Mouse (Mus musculus) CH12.LX (cell line): ENCODE measurements around the gene Eif4h. TPM values are rescaled to one million over a fixed set of nuclear protein-coding genes. Genes with fewer than 3 reads are reported as not detected.

ENCODE experiments used
- DNase-seq: peaks from one replicate; pipeline ENCODE4 v3.0.0-alpha.2; 2013; ENCODE audit errors: extremely low read depth
- H3K27ac ChIP-seq: 2 replicates; pipeline ENCODE4 v1.5.1; 2012; ENCODE audit warnings: low read depth, mild to moderate bottlenecking, control low read depth, moderate library complexity; ENCODE audit not compliant: insufficient read depth
- H3K27me3 ChIP-seq: replicated peaks from 2 replicates; pipeline ENCODE3; 2012; ENCODE audit warnings: inconsistent platforms
- H3K36me3 ChIP-seq, 2 experiments: replicated peaks in 1 of 2; 2 replicates each; pipeline versions ENCODE3 to v1.6.1; 2012; ENCODE audit warnings: inconsistent platforms in 1 of 2, low read length in 1 of 2, mild to moderate bottlenecking in 1 of 2, mixed read lengths in 1 of 2, moderate library complexity in 1 of 2; ENCODE audit not compliant: control insufficient read depth in 1 of 2, insufficient read depth in 1 of 2
- H3K4me1 ChIP-seq, 2 experiments: 2 replicates each; pipeline ENCODE4 v1.6.1; 2012; ENCODE audit warnings: inconsistent platforms in 1 of 2, moderate library complexity in 1 of 2; ENCODE audit not compliant: insufficient read depth in 2 of 2, control insufficient read depth in 1 of 2
- H3K4me2 ChIP-seq: 2 replicates; pipeline ENCODE4 v1.6.1; 2012; ENCODE audit warnings: low read depth, mild to moderate bottlenecking, control low read depth; ENCODE audit not compliant: poor library complexity, insufficient read depth, severe bottlenecking
- H3K4me3 ChIP-seq, 3 experiments: fragments of 150-350 bp in 1 of 3; sonication (generic) in 1 of 3; replicated peaks in 1 of 3; 2 replicates each; pipeline versions ENCODE3 to v1.5.1; 2011 to 2012; ENCODE audit warnings: low read depth in 2 of 3, low read length in 2 of 3, mild to moderate bottlenecking in 2 of 3, moderate library complexity in 2 of 3, control low read depth in 1 of 3, improper control_type of control experiment in 1 of 3, inconsistent platforms in 1 of 3, mixed read lengths in 1 of 3; ENCODE audit not compliant: poor library complexity in 1 of 3
- H3K79me2 ChIP-seq: replicated peaks from 2 replicates; pipeline ENCODE4 v1.6.1; 2012; ENCODE audit warnings: mild to moderate bottlenecking, moderate library complexity; ENCODE audit not compliant: control insufficient read depth, poor library complexity, insufficient read depth, severe bottlenecking; ENCODE audit errors: extremely low read depth
- H3K9ac ChIP-seq: 2 replicates; pipeline ENCODE4 v1.6.1; 2012; ENCODE audit warnings: low read depth, mild to moderate bottlenecking, control low read depth, moderate library complexity; ENCODE audit not compliant: insufficient read depth
- H3K9me3 ChIP-seq: replicated peaks from 2 replicates; pipeline ENCODE3; 2012; ENCODE audit warnings: low read length, inconsistent platforms, mixed read lengths
- BHLHE40 ChIP-seq: IDR thresholded peaks from 2 replicates; pipeline ENCODE4 v1.6.1; 2011; ENCODE audit warnings: mild to moderate bottlenecking, low read depth, low read length, improper control_type of control experiment
- CHD1 ChIP-seq: IDR thresholded peaks from 2 replicates; pipeline ENCODE4 v1.6.1; 2012; ENCODE audit warnings: low read depth, low read length, improper control_type of control experiment, inconsistent platforms
- E2F4 ChIP-seq: IDR thresholded peaks from 2 replicates; pipeline ENCODE4 v1.6.1; 2011; ENCODE audit warnings: low read depth, low read length, improper control_type of control experiment; ENCODE audit not compliant: insufficient replicate concordance
- ELF1 ChIP-seq: IDR thresholded peaks from 2 replicates; pipeline ENCODE4 v1.6.1; 2014; ENCODE audit warnings: low read depth, mild to moderate bottlenecking, inconsistent platforms, low read length, improper control_type of control experiment
- ETS1 ChIP-seq: conservative IDR thresholded peaks from 2 replicates; pipeline ENCODE4 v1.6.1; 2012; ENCODE audit warnings: low read depth, mild to moderate bottlenecking, inconsistent platforms, low read length, improper control_type of control experiment, moderate library complexity
- HCFC1 ChIP-seq: IDR thresholded peaks from 2 replicates; pipeline ENCODE4 v1.6.1; 2012; ENCODE audit warnings: low read depth, mild to moderate bottlenecking, inconsistent platforms, low read length, improper control_type of control experiment
- IRF4 ChIP-seq: IDR thresholded peaks from 2 replicates; pipeline ENCODE4 v1.6.1; 2014; ENCODE audit warnings: low read depth, mild to moderate bottlenecking, inconsistent platforms, low read length, improper control_type of control experiment
- JUN ChIP-seq: IDR thresholded peaks from 2 replicates; pipeline ENCODE4 v1.6.1; 2011; ENCODE audit warnings: low read depth, mild to moderate bottlenecking, low read length, improper control_type of control experiment, moderate library complexity; ENCODE audit not compliant: insufficient read depth
- JUND ChIP-seq: conservative IDR thresholded peaks from 2 replicates; pipeline ENCODE4 v1.6.1; 2011; ENCODE audit warnings: low read depth, low read length, improper control_type of control experiment
- KAT2A ChIP-seq: IDR thresholded peaks from 2 replicates; pipeline ENCODE4 v1.6.1; 2012; ENCODE audit warnings: low read length, improper control_type of control experiment, inconsistent platforms; ENCODE audit not compliant: insufficient replicate concordance
- MAZ ChIP-seq: IDR thresholded peaks from 2 replicates; pipeline ENCODE4 v1.6.1; 2012; ENCODE audit warnings: low read depth, mild to moderate bottlenecking, inconsistent platforms, low read length, improper control_type of control experiment, moderate library complexity
- MEF2A ChIP-seq: IDR thresholded peaks from 2 replicates; pipeline ENCODE4 v1.6.1; 2014; ENCODE audit warnings: low read depth, mild to moderate bottlenecking, inconsistent platforms, low read length, improper control_type of control experiment, borderline replicate concordance
- MXI1 ChIP-seq: IDR thresholded peaks from 2 replicates; pipeline ENCODE4 v1.6.1; 2011; ENCODE audit warnings: mild to moderate bottlenecking, low read depth, low read length, improper control_type of control experiment
- MYC ChIP-seq: IDR thresholded peaks from 2 replicates; pipeline ENCODE4 v1.6.1; 2011; ENCODE audit warnings: low read depth, mild to moderate bottlenecking, improper control_type of control experiment, low read length
- NELFE ChIP-seq: IDR thresholded peaks from 2 replicates; pipeline ENCODE4 v1.6.1; 2011; ENCODE audit warnings: low read depth, low read length, improper control_type of control experiment
- NRF1 ChIP-seq: IDR thresholded peaks from 2 replicates; pipeline ENCODE4 v1.6.1; 2014; ENCODE audit warnings: low read depth, mild to moderate bottlenecking, inconsistent platforms, low read length, improper control_type of control experiment, moderate library complexity
- RAD21 ChIP-seq: IDR thresholded peaks from 2 replicates; pipeline ENCODE4 v1.6.1; 2011; ENCODE audit warnings: low read depth, mild to moderate bottlenecking, low read length, improper control_type of control experiment, moderate library complexity
- RCOR1 ChIP-seq: conservative IDR thresholded peaks from 2 replicates; pipeline ENCODE4 v1.6.1; 2012; ENCODE audit warnings: low read depth, mild to moderate bottlenecking, inconsistent platforms, low read length, improper control_type of control experiment
- TBP ChIP-seq: conservative IDR thresholded peaks from 2 replicates; pipeline ENCODE4 v1.6.1; 2011; ENCODE audit warnings: low read depth, low read length, improper control_type of control experiment
- TCF12 ChIP-seq: IDR thresholded peaks from 2 replicates; pipeline ENCODE4 v1.6.1; 2014; ENCODE audit warnings: low read depth, mild to moderate bottlenecking, inconsistent platforms, low read length, improper control_type of control experiment
- UBTF ChIP-seq: IDR thresholded peaks from 2 replicates; pipeline ENCODE4 v1.6.1; 2012; ENCODE audit warnings: low read depth, mild to moderate bottlenecking, inconsistent platforms, low read length, improper control_type of control experiment, moderate library complexity
- USF1 ChIP-seq: IDR thresholded peaks from 2 replicates; pipeline ENCODE4 v1.6.1; 2014; ENCODE audit warnings: low read depth, mild to moderate bottlenecking, inconsistent platforms, low read length, improper control_type of control experiment
- USF2 ChIP-seq: conservative IDR thresholded peaks from 2 replicates; pipeline ENCODE4 v1.6.1; 2011; ENCODE audit warnings: low read depth, low read length, improper control_type of control experiment
- ZC3H11A ChIP-seq: IDR thresholded peaks from 2 replicates; pipeline ENCODE4 v1.6.1; 2012; ENCODE audit warnings: low read depth, mild to moderate bottlenecking, inconsistent platforms, low read length, improper control_type of control experiment
- ZKSCAN1 ChIP-seq: IDR thresholded peaks from 2 replicates; pipeline ENCODE4 v1.6.1; 2012; ENCODE audit warnings: low read depth, inconsistent platforms, low read length, improper control_type of control experiment, borderline replicate concordance
- ZMIZ1 ChIP-seq: IDR thresholded peaks from 2 replicates; pipeline ENCODE4 v1.6.1; 2012; ENCODE audit warnings: low read depth, mild to moderate bottlenecking, inconsistent platforms, low read length, improper control_type of control experiment
- ZNF384 ChIP-seq: IDR thresholded peaks from 2 replicates; pipeline ENCODE4 v1.6.1; 2012; ENCODE audit warnings: low read depth, low read length, improper control_type of control experiment, inconsistent platforms
- dilution Hi-C: fragments of 300-500 bp; cut with MboI; formaldehyde crosslinking; loops from 2 replicates; pipeline ENCODE4 v1.14.3; 2020; ENCODE audit warnings: low sequenced_read_pairs; ENCODE audit not compliant: extremely low pct_unique_long_range_greater_than_20kb, extremely low pct_ligation_motif_present
- in situ Hi-C: fragments of 300-500 bp; cut with MboI; formaldehyde crosslinking; loops from 3 replicates; pipeline ENCODE4 v1.14.3; 2019; ENCODE audit warnings: low sequenced_read_pairs, low pct_ligation_motif_present, low pct_unique_long_range_greater_than_20kb, mixed read lengths
- polyA plus RNA-seq: library from polyadenylated mRNA; unstranded; fragments of >175 nt; gene quantifications from 2 replicates; pipeline ENCODE4 v1.2.1, GENCODE M21; 2012; ENCODE audit warnings: low read depth; ENCODE audit not compliant: insufficient read length
- total RNA-seq, 2 experiments: library from RNA; depleted of rRNA; stranded (reverse); fragments of 300-350 nt in 1 of 2; fragments of >200 nt in 1 of 2; gene quantifications; 2 replicates each; pipeline ENCODE4 v1.2.3; 2012 to 2014

Gene Eif4h
- total and polyA plus RNA-seq, 3 experiments: 391 to 470 (median 408) TPM

DNA sequence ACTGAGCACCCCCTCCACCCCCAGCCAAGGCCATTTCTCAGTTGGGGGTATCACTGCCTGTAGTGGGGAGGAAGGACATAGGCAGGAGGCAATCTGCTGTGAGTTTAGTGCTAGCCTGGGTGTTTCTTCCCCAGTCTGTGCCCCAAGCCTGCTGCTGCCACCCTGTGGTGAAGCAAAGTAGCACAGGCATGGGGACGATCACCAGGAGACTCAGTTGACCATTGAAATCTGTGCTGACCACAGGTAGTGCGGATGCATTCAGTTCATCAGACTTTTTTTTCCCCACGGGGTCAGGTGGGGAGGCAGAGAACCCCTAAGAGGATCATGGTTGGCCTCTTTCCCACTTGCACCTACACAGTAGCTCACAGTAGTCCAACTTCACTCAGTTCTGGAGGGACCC lies 22.2 kb downstream of the Eif4h start (continued):
- 0 out of 2 replicates have a peak, but pooled peaks have one; percentile 32 for TF ChIP-seq MXI1
- TF ChIP-seq ZC3H11A: no peak
- 0 out of 2 replicates have a peak, but pooled peaks have one; percentile 22 for TF ChIP-seq MAZ
- TF ChIP-seq USF1: no peak

DNA sequence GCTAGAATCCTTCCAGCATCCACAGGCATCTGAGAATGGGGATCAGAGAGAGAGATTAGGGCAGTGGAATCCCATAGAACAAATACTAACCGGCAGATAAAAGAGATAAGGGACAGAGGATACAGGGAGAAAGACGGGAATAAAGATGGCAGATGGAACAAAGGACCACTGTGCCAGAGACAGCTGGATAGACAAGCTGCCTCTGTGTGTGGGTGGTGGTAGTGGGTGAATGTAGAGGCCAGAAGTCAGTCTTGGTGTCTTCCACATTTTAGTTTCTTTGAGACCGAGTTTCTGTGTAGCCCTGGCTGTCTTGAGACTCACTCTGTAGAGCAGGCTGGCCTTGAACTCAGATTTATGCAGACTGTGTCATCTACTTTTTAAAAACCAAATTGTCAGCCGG lies 23.5 kb downstream of the Eif4h start:
- Histone ChIP-seq H3K27me3 (no peaks in the 10 kb centered on the region), H3K4me1 (peaks cover 18 to 37% of the 10 kb centered on the region in 2 experiments), H3K4me3 (peak overlapping the region in 2 of 3 experiments; percentile 73 to 78), H3K9ac (peak overlapping the region; percentile 37; the same call in 1 of the 2 replicates), H3K79me2 (peaks cover 28% of the 10 kb centered on the region), H3K27ac (peak overlapping the region; percentile 98), H3K36me3 (peaks cover 29 to 49% of the 10 kb centered on the region in 2 experiments), H3K9me3 (no peaks in the 10 kb centered on the region), H3K4me2 (peak overlapping the region; percentile 53)
- dilution Hi-C loops: no loop called here
- TF ChIP-seq ZNF384: no peak
- TF ChIP-seq MEF2A: no peak
- no peak for TF ChIP-seq ZKSCAN1
- TF ChIP-seq TCF12: no peak
- no peak for TF ChIP-seq MYC
- no peak for TF ChIP-seq IRF4
- TF ChIP-seq RAD21: no peak
- TF ChIP-seq TBP: no peak
- no peak for TF ChIP-seq NELFE
- no peak for TF ChIP-seq HCFC1
- no peak for TF ChIP-seq JUND
- TF ChIP-seq ETS1: no peak
- in situ Hi-C loops: loop anchor here (5.0 to 25.0 kb wide), 3 partner anchors 33 to 253 kb away; partner anchors contain the start of gene Rfc2
- DNase-seq: no peak

DNA sequence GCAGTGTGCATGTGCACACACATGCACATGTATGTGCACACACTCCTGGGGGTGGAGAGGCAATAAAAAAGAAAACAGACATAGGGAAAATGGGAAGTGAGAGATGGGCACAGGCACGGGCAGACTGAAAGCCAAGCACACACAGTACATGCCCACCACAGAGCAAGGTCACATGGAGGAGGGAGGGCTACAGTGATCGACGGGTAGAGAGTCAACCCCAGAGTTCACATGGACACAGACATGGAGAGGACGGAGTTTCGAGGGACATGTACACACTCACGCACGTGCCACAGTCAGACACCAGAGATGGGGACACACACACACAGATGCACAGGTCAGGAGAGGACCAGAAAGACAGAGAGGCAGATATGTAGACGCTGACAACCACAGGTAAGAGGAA lies 23.9 kb downstream of the Eif4h start:
- peaks cover 18 to 38% of the 10 kb centered on the region in 2 experiments for H3K4me1 ChIP-seq
- no peak for DNase-seq
- H3K9ac ChIP-seq: peak overlapping the region; percentile 37; the same call in 1 of the 2 replicates
- H3K4me3 ChIP-seq: peak overlapping the region; percentile 63 to 78 (median 73)
- H3K79me2 ChIP-seq: peaks cover 32% of the 10 kb centered on the region
- H3K36me3 ChIP-seq: peaks cover 25 to 45% of the 10 kb centered on the region in 2 experiments
- in situ Hi-C loops: loop anchor here (5.0 to 25.0 kb wide), 3 partner anchors 33 to 253 kb away; partner anchors contain the start of gene Rfc2
- peak overlapping the region; percentile 53 for H3K4me2 ChIP-seq
- H3K9me3 ChIP-seq: no peaks in the 10 kb centered on the region
- dilution Hi-C loops: no loop called here
- no peaks in the 10 kb centered on the region for H3K27me3 ChIP-seq
- peak overlapping the region; percentile 98 for H3K27ac ChIP-seq
- TF ChIP-seq ETS1: peak; percentile 20
- no peak for TF ChIP-seq CHD1
- TF ChIP-seq USF1: peak; percentile 39
- TF ChIP-seq ZC3H11A: no peak
- TF ChIP-seq ELF1: no peak
- TF ChIP-seq MXI1: peak; percentile 65
- TF ChIP-seq IRF4: peak; percentile 67
- no peak for TF ChIP-seq ZMIZ1
- TF ChIP-seq ZKSCAN1: no peak
- no peak for TF ChIP-seq HCFC1
- TF ChIP-seq RCOR1: peak; percentile 53; the same call in 1 of the 2 replicates
- no peak for TF ChIP-seq E2F4
- TF ChIP-seq BHLHE40: peak; percentile 87
- no peak for TF ChIP-seq UBTF
- no peak for TF ChIP-seq MEF2A
- TF ChIP-seq NELFE: peak; percentile 0; the same call in 1 of the 2 replicates
- TF ChIP-seq ZNF384: no peak
- no peak for TF ChIP-seq JUN
- no peak for TF ChIP-seq KAT2A
- TF ChIP-seq USF2: no peak
- TF ChIP-seq NRF1: no peak
- peak; percentile 85 for TF ChIP-seq MYC
